Mouse (Mus musculus): Measurements from ENCODE around the gene Ctnnbl1. TPM values are rescaled to one million over a fixed set of nuclear protein-coding genes. Genes with fewer than 3 reads are reported as not detected.

Ctnnbl1 gene
- polyA plus RNA-seq, 1 experiment from 2014 or later = 46.3 TPM

GRCm38 (mm10) chr2:157921551-157921950 lies 184.3 kb downstream of the Ctnnbl1 start:
- Histone ChIP-seq H3K4me3 (replicated peaks; ENCODE audit: low read depth, low read length) (no peak overlapping the region), H3K4me1 (replicated peaks; ENCODE audit: insufficient read depth, low read length) (no peaks in the 10 kb centered on the region; the same call in 1 of the 2 replicates), H3K9me3 (replicated peaks; ENCODE audit: low read length) (no peaks in the 10 kb centered on the region), H3K9ac (ENCODE audit: low read depth, low read length) (no peak overlapping the region), H3K27me3 (ENCODE audit: insufficient read depth, low read length) (no peaks in the 10 kb centered on the region), H3K36me3 (ENCODE audit: insufficient read depth, low read length) (no peaks in the 10 kb centered on the region), H3K27ac (no peak overlapping the region), H3K4me2 (ENCODE audit: low read length) (no peak overlapping the region)
- no peak for ATAC-seq (replicated peaks; ENCODE audit: low FRiP score, low read depth)
- WGBS = 61% methylated on average over 7 of the region's 7 CpGs
- no peak for TF ChIP-seq CTCF (IDR thresholded peaks at IDR 0.05; ENCODE audit: low read depth)
- DNase-seq (ENCODE audit: low spot score) = no peak

- no peak overlapping the region for H3K9ac ChIP-seq (ENCODE audit: low read depth, low read length)
- DNase-seq (ENCODE audit: low spot score) (no peak), ATAC-seq (replicated peaks; ENCODE audit: low FRiP score, low read depth) (no peak)
- no peak overlapping the region for H3K27ac ChIP-seq
- no peaks in the 10 kb centered on the region; the same call in 1 of the 2 replicates for H3K4me1 ChIP-seq (replicated peaks; ENCODE audit: insufficient read depth, low read length)
- no peak overlapping the region for H3K4me3 ChIP-seq (replicated peaks; ENCODE audit: low read depth, low read length)
- H3K4me2 ChIP-seq (ENCODE audit: low read length) = no peak overlapping the region
- H3K36me3 ChIP-seq (ENCODE audit: insufficient read depth, low read length) = no peaks in the 10 kb centered on the region
- no peak for TF ChIP-seq CTCF (IDR thresholded peaks at IDR 0.05; ENCODE audit: low read depth)
- H3K27me3 ChIP-seq (ENCODE audit: insufficient read depth, low read length) = no peaks in the 10 kb centered on the region
- H3K9me3 ChIP-seq (replicated peaks; ENCODE audit: low read length) = no peaks in the 10 kb centered on the region
- WGBS = 2% methylated on average over 7 of the region's 7 CpGs
Measured at GRCm38 (mm10) chr2:157923406-157923805, 186.2 kb downstream of the Ctnnbl1 start.

GRCm38 (mm10) chr2:157924504-157924903 lies 187.3 kb downstream of the Ctnnbl1 start:
- H3K4me2 ChIP-seq (ENCODE audit: low read length) = no peak overlapping the region
- H3K4me1 ChIP-seq (replicated peaks; ENCODE audit: insufficient read depth, low read length) = no peaks in the 10 kb centered on the region; the same call in 1 of the 2 replicates
- no peaks in the 10 kb centered on the region for H3K27me3 ChIP-seq (ENCODE audit: insufficient read depth, low read length)
- no peak overlapping the region for H3K9ac ChIP-seq (ENCODE audit: low read depth, low read length)
- no peak overlapping the region for H3K27ac ChIP-seq
- no peaks in the 10 kb centered on the region for H3K36me3 ChIP-seq (ENCODE audit: insufficient read depth, low read length)
- DNase-seq (ENCODE audit: low spot score) = peak; percentile 29
- 23% methylated on average over 5 of the region's 5 CpGs for WGBS
- ATAC-seq (replicated peaks; ENCODE audit: low FRiP score, low read depth) = no peak
- H3K4me3 ChIP-seq (replicated peaks; ENCODE audit: low read depth, low read length) = no peak overlapping the region
- H3K9me3 ChIP-seq (replicated peaks; ENCODE audit: low read length) = no peaks in the 10 kb centered on the region
- no peak for TF ChIP-seq CTCF (IDR thresholded peaks at IDR 0.05; ENCODE audit: low read depth)

GRCm38 (mm10) chr2:157926502-157926901 lies 189.3 kb downstream of the Ctnnbl1 start:
- no peak for TF ChIP-seq CTCF (IDR thresholded peaks at IDR 0.05; ENCODE audit: low read depth)
- ATAC-seq (replicated peaks; ENCODE audit: low FRiP score, low read depth) (no peak), DNase-seq (ENCODE audit: low spot score) (no peak)
- no peaks in the 10 kb centered on the region for H3K9me3 ChIP-seq (replicated peaks; ENCODE audit: low read length)
- no peak overlapping the region for H3K9ac ChIP-seq (ENCODE audit: low read depth, low read length)
- H3K4me1 ChIP-seq (replicated peaks; ENCODE audit: insufficient read depth, low read length) = no peaks in the 10 kb centered on the region; the same call in 1 of the 2 replicates
- H3K4me2 ChIP-seq (ENCODE audit: low read length) = no peak overlapping the region
- no peak overlapping the region for H3K4me3 ChIP-seq (replicated peaks; ENCODE audit: low read depth, low read length)
- no peaks in the 10 kb centered on the region for H3K36me3 ChIP-seq (ENCODE audit: insufficient read depth, low read length)
- H3K27me3 ChIP-seq (ENCODE audit: insufficient read depth, low read length) = no peaks in the 10 kb centered on the region
- no peak overlapping the region for H3K27ac ChIP-seq
- WGBS = 51% methylated on average over 7 of the region's 7 CpGs

DNA sequence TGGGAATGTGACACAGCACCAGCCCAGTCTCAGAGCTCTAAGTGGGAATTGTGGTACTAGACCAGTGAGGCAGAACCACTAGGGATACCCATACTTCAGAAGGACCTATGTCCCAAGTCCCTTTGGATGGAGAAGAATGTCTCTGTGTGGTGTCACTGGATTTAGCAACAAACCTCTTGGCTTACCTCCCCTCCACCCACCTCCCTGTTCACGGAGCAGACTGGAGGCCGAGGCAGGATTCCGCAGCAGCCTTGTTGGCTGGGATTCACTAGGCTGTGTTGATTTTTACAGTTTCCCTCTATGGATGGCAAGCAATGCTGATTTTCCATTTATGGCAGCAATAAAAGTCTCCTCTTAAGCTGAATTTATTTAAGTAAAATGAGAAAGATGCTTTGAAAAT lies 189.7 kb downstream of the Ctnnbl1 start:
- H3K9ac ChIP-seq (ENCODE audit: low read depth, low read length) = no peak overlapping the region
- H3K36me3 ChIP-seq (ENCODE audit: insufficient read depth, low read length) = no peaks in the 10 kb centered on the region
- H3K4me3 ChIP-seq (replicated peaks; ENCODE audit: low read depth, low read length) = no peak overlapping the region
- no peak overlapping the region for H3K27ac ChIP-seq
- no peaks in the 10 kb centered on the region; the same call in 1 of the 2 replicates for H3K4me1 ChIP-seq (replicated peaks; ENCODE audit: insufficient read depth, low read length)
- TF ChIP-seq CTCF (IDR thresholded peaks at IDR 0.05; ENCODE audit: low read depth) = no peak
- DNase-seq (ENCODE audit: low spot score) (no peak), ATAC-seq (replicated peaks; ENCODE audit: low FRiP score, low read depth) (no peak)
- H3K4me2 ChIP-seq (ENCODE audit: low read length) = no peak overlapping the region
- 65% methylated on average over 3 of the region's 3 CpGs for WGBS
- H3K27me3 ChIP-seq (ENCODE audit: insufficient read depth, low read length) = no peaks in the 10 kb centered on the region
- no peaks in the 10 kb centered on the region for H3K9me3 ChIP-seq (replicated peaks; ENCODE audit: low read length)

- TF ChIP-seq CTCF (IDR thresholded peaks at IDR 0.05; ENCODE audit: low read depth) = no peak
- DNase-seq (ENCODE audit: low spot score) (no peak), ATAC-seq (replicated peaks; ENCODE audit: low FRiP score, low read depth) (no peak)
- no peak overlapping the region for H3K4me3 ChIP-seq (replicated peaks; ENCODE audit: low read depth, low read length)
- H3K27me3 ChIP-seq (ENCODE audit: insufficient read depth, low read length) = no peaks in the 10 kb centered on the region
- no peaks in the 10 kb centered on the region for H3K36me3 ChIP-seq (ENCODE audit: insufficient read depth, low read length)
- H3K27ac ChIP-seq = no peak overlapping the region
- no peaks in the 10 kb centered on the region for H3K9me3 ChIP-seq (replicated peaks; ENCODE audit: low read length)
- 44% methylated on average over 20 of the region's 20 CpGs for WGBS
- no peaks in the 10 kb centered on the region; the same call in 1 of the 2 replicates for H3K4me1 ChIP-seq (replicated peaks; ENCODE audit: insufficient read depth, low read length)
- no peak overlapping the region for H3K4me2 ChIP-seq (ENCODE audit: low read length)
- H3K9ac ChIP-seq (ENCODE audit: low read depth, low read length) = no peak overlapping the region
Measured at GRCm38 (mm10) chr2:157927397-157927796, 190.2 kb downstream of the Ctnnbl1 start.

DNA sequence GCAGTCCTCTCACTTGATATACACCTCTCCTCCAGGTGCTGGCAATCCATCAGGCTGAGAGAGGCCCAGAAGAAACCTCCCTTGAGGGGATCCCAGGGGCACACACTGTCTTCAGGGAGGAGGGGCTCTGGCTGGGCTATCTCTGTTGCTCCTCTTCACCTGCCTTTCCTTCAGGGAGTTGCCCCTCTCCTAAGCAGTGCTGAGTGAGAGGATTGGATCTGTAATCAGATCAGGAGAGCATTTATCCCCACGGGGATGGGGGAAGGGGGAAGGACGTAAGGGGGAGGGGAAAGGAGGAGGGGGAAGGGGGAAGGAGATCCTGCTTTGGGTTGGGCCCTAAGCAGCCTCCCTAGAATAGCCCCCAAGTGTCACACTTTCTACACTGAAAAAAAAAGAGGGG lies 190.6 kb downstream of the Ctnnbl1 start:
- ATAC-seq (replicated peaks; ENCODE audit: low FRiP score, low read depth) (no peak), DNase-seq (ENCODE audit: low spot score) (no peak)
- TF ChIP-seq CTCF (IDR thresholded peaks at IDR 0.05; ENCODE audit: low read depth) = no peak
- Histone ChIP-seq H3K4me3 (replicated peaks; ENCODE audit: low read depth, low read length) (no peak overlapping the region), H3K4me1 (replicated peaks; ENCODE audit: insufficient read depth, low read length) (no peaks in the 10 kb centered on the region; the same call in 1 of the 2 replicates), H3K36me3 (ENCODE audit: insufficient read depth, low read length) (no peaks in the 10 kb centered on the region), H3K9ac (ENCODE audit: low read depth, low read length) (no peak overlapping the region), H3K27ac (no peak overlapping the region), H3K27me3 (ENCODE audit: insufficient read depth, low read length) (no peaks in the 10 kb centered on the region), H3K9me3 (replicated peaks; ENCODE audit: low read length) (no peaks in the 10 kb centered on the region), H3K4me2 (ENCODE audit: low read length) (no peak overlapping the region)
- WGBS = 27% methylated on average over 2 of the region's 2 CpGs

All from kidney, postnatal 0 days (tissue).